Mouse (Mus musculus) MEL (cell line): ENCODE measurements around the gene Sox6. TPM values are rescaled to one million over a fixed set of nuclear protein-coding genes. Genes with fewer than 3 reads are reported as not detected.

Experiments
- DNase-seq: peaks from one replicate; pipeline ENCODE4 v3.0.0; 2011; ENCODE audit warnings: low read depth, low spot score
- H3K27ac ChIP-seq: 2 replicates; pipeline ENCODE4 v1.5.1; 2012; ENCODE audit warnings: low read depth, mild to moderate bottlenecking, control low read depth, low read length, moderate library complexity; ENCODE audit not compliant: control insufficient read depth
- H3K27me3 ChIP-seq, 2 experiments: fragments of 150-350 bp in 1 of 2; sonication (generic) in 1 of 2; 2 replicates each; pipeline ENCODE4 v1.6.1; 2012; ENCODE audit warnings: low read length in 2 of 2, mild to moderate bottlenecking in 2 of 2, improper control_type of control experiment in 1 of 2, moderate library complexity in 1 of 2; ENCODE audit not compliant: insufficient read depth in 2 of 2, control insufficient read depth in 1 of 2
- H3K36me3 ChIP-seq, 2 experiments: 2 replicates each; pipeline ENCODE4 v1.6.1; 2012 to 2014; ENCODE audit warnings: low read length in 2 of 2, improper control_type of control experiment in 1 of 2, inconsistent platforms in 1 of 2, mild to moderate bottlenecking in 1 of 2; ENCODE audit not compliant: insufficient read depth in 2 of 2, control insufficient read depth in 1 of 2
- H3K4me1 ChIP-seq, 2 experiments: fragments of 150-350 bp in 1 of 2; sonication (generic) in 1 of 2; 2 replicates each; pipeline ENCODE4 v1.6.1; 2012; ENCODE audit warnings: low read length in 2 of 2, improper control_type of control experiment in 1 of 2, mild to moderate bottlenecking in 1 of 2; ENCODE audit not compliant: insufficient read depth in 2 of 2, control insufficient read depth in 1 of 2
- H3K4me3 ChIP-seq, 2 experiments: fragments of 150-350 bp in 1 of 2; sonication (generic) in 1 of 2; 2 replicates each; pipeline ENCODE4 v1.5.1; 2012; ENCODE audit warnings: low read depth in 2 of 2, low read length in 2 of 2, mild to moderate bottlenecking in 2 of 2, moderate library complexity in 2 of 2, control low read depth in 1 of 2, improper control_type of control experiment in 1 of 2; ENCODE audit not compliant: control insufficient read depth in 1 of 2, insufficient read depth in 1 of 2
- H3K79me2 ChIP-seq: 2 replicates; pipeline ENCODE4 v1.6.1; 2012; ENCODE audit warnings: mild to moderate bottlenecking, low read length, moderate library complexity; ENCODE audit not compliant: control insufficient read depth, poor library complexity, insufficient read depth
- H3K9ac ChIP-seq: 2 replicates; pipeline ENCODE4 v1.6.1; 2012; ENCODE audit warnings: low read depth, mild to moderate bottlenecking, control low read depth, low read length, moderate library complexity; ENCODE audit not compliant: control insufficient read depth, poor library complexity, severe bottlenecking
- H3K9me3 ChIP-seq: fragments of 150-350 bp; sonication (generic); replicated peaks from 2 replicates; pipeline ENCODE4 v1.6.1; 2012; ENCODE audit warnings: mild to moderate bottlenecking, low read length, improper control_type of control experiment, moderate library complexity; ENCODE audit not compliant: insufficient read depth
- BHLHE40 ChIP-seq: IDR thresholded peaks from 2 replicates; pipeline ENCODE4 v1.6.1; 2012; ENCODE audit warnings: low read depth, mild to moderate bottlenecking, inconsistent platforms, low read length, improper control_type of control experiment, borderline replicate concordance
- CTCF ChIP-seq, 3 experiments: IDR thresholded peaks in 2 of 3; conservative IDR thresholded peaks in 1 of 3; 2 replicates each; pipeline ENCODE4 v1.5.1; 2011 to 2012; ENCODE audit warnings: low read length in 3 of 3, low read depth in 2 of 3, mild to moderate bottlenecking in 2 of 3, improper control_type of control experiment in 1 of 3, inconsistent platforms in 1 of 3, mixed read lengths in 1 of 3, moderate library complexity in 1 of 3; ENCODE audit not compliant: control insufficient read depth in 1 of 3, insufficient read depth in 1 of 3, poor library complexity in 1 of 3, severe bottlenecking in 1 of 3
- E2F4 ChIP-seq: IDR thresholded peaks from 2 replicates; pipeline ENCODE4 v1.6.1; 2011; ENCODE audit warnings: low read depth, low read length, improper control_type of control experiment, borderline replicate concordance
- EP300 ChIP-seq, 2 experiments: IDR thresholded peaks; 2 replicates each; pipeline ENCODE4 v1.6.1; 2011; ENCODE audit warnings: improper control_type of control experiment in 2 of 2, low read length in 2 of 2, low read depth in 1 of 2, mild to moderate bottlenecking in 1 of 2
- ETS1 ChIP-seq: IDR thresholded peaks from 2 replicates; pipeline ENCODE4 v1.6.1; 2012; ENCODE audit warnings: low read depth, mild to moderate bottlenecking, inconsistent platforms, low read length, improper control_type of control experiment, moderate library complexity
- GATA1 ChIP-seq: IDR thresholded peaks from 2 replicates; pipeline ENCODE4 v1.6.1; 2011; ENCODE audit warnings: low read depth, low read length, improper control_type of control experiment
- JUND ChIP-seq: IDR thresholded peaks from 2 replicates; pipeline ENCODE4 v1.6.1; 2011; ENCODE audit warnings: low read depth, mild to moderate bottlenecking, improper control_type of control experiment, low read length
- MAFK ChIP-seq: IDR thresholded peaks from 2 replicates; pipeline ENCODE4 v1.6.1; 2011; ENCODE audit warnings: low read depth, mild to moderate bottlenecking, low read length, improper control_type of control experiment, borderline replicate concordance
- MAX ChIP-seq: IDR thresholded peaks from 2 replicates; pipeline ENCODE4 v1.6.1; 2011; ENCODE audit warnings: low read length, improper control_type of control experiment
- MEF2A ChIP-seq: IDR thresholded peaks from 2 replicates; pipeline ENCODE4 v1.6.1; 2014; ENCODE audit warnings: low read depth, mild to moderate bottlenecking, inconsistent platforms, low read length, improper control_type of control experiment; ENCODE audit not compliant: poor library complexity, insufficient replicate concordance, severe bottlenecking; ENCODE audit errors: extremely low read depth
- POLR2AphosphoS5 ChIP-seq: IDR thresholded peaks from 2 replicates; pipeline ENCODE4 v1.6.1; 2012; ENCODE audit warnings: low read depth, borderline replicate concordance, mild to moderate bottlenecking, inconsistent platforms, low read length, moderate library complexity, mixed read lengths
- RCOR1 ChIP-seq: IDR thresholded peaks from 2 replicates; pipeline ENCODE4 v1.6.1; 2012; ENCODE audit warnings: low read depth, mild to moderate bottlenecking, inconsistent platforms, low read length, improper control_type of control experiment
- SIN3A ChIP-seq: IDR thresholded peaks from 2 replicates; pipeline ENCODE4 v1.6.1; 2012; ENCODE audit warnings: low read length, improper control_type of control experiment, inconsistent platforms
- SMC3 ChIP-seq: IDR thresholded peaks from 2 replicates; pipeline ENCODE4 v1.6.1; 2011; ENCODE audit warnings: low read depth, low read length, improper control_type of control experiment
- TAL1 ChIP-seq: IDR thresholded peaks from 2 replicates; pipeline ENCODE4 v1.6.1; 2012; ENCODE audit warnings: mild to moderate bottlenecking, inconsistent platforms, low read length, moderate library complexity, mixed read lengths
- TBP ChIP-seq: IDR thresholded peaks from 2 replicates; pipeline ENCODE4 v1.8.0; 2011; ENCODE audit warnings: low read depth, low read length, improper control_type of control experiment
- TCF12 ChIP-seq: IDR thresholded peaks from 2 replicates; pipeline ENCODE4 v1.6.1; 2014; ENCODE audit warnings: low read depth, mild to moderate bottlenecking, inconsistent platforms, low read length, improper control_type of control experiment, moderate library complexity
- UBTF ChIP-seq: IDR thresholded peaks from 2 replicates; pipeline ENCODE4 v1.6.1; 2012; ENCODE audit warnings: low read depth, mild to moderate bottlenecking, inconsistent platforms, low read length, improper control_type of control experiment, moderate library complexity, borderline replicate concordance; ENCODE audit not compliant: insufficient read depth
- USF1 ChIP-seq: IDR thresholded peaks from 2 replicates; pipeline ENCODE4 v1.6.1; 2014; ENCODE audit warnings: low read depth, mild to moderate bottlenecking, inconsistent platforms, low read length, improper control_type of control experiment, moderate library complexity
- ZNF384 ChIP-seq: IDR thresholded peaks from 2 replicates; pipeline ENCODE4 v1.6.1; 2012; ENCODE audit warnings: low read depth, mild to moderate bottlenecking, inconsistent platforms, low read length, improper control_type of control experiment
- polyA plus RNA-seq, 2 experiments: library from polyadenylated mRNA; stranded (reverse) in 1 of 2; unstranded in 1 of 2; fragments of >175 nt in 1 of 2; fragments of >200 nt in 1 of 2; gene quantifications; 2 replicates each; pipeline versions ENCODE4 v1.2.1 to v1.2.4; 2012; ENCODE audit warnings: low replicate concordance in 2 of 2, low read depth in 1 of 2; ENCODE audit not compliant: insufficient read length in 2 of 2, insufficient read depth in 1 of 2, missing spikeins in 1 of 2
- total RNA-seq: library from RNA; depleted of rRNA; stranded (reverse); fragments of 300-350 nt; gene quantifications from 2 replicates; pipeline ENCODE4 v1.2.3, GENCODE M21; 2012

The Sox6 gene
- total and polyA plus RNA-seq, 3 experiments: 2.6 to 4.6 TPM; not detected in 1

- H3K9ac ChIP-seq: peak overlapping the region; percentile 69
- TF ChIP-seq USF1 (no peak), E2F4 (no peak), GATA1 (peak; percentile 37; the same call in 1 of the 2 replicates), ETS1 (no peak), MAFK (no peak), BHLHE40 (no peak), TAL1 (peak; percentile 72), SMC3 (no peak), EP300 (IDR thresholded peaks at IDR 0.05; ENCODE audit: low read depth in 1 of 2, low read length in 2 of 2) (peak in 1 of 2 experiments; percentile 66; a peak in 1 of 4 replicates), CTCF (IDR thresholded peaks at IDR 0.05 in 2 of 3, conservative IDR thresholded peaks at IDR 0.05 in 1 of 3; ENCODE audit: control insufficient read depth in 1 of 3, insufficient read depth in 1 of 3, low read depth in 2 of 3, low read length in 3 of 3, poor library complexity in 1 of 3, severe bottlenecking in 1 of 3) (no peak), RCOR1 (peak; percentile 78), TCF12 (peak; percentile 37; the same call in 1 of the 2 replicates), TBP (no peak; the same call in 1 of the 2 replicates), POLR2AphosphoS5 (no peak), UBTF (no peak)
- TF ChIP-seq, all 39 proteins: peak for 5
- Histone ChIP-seq H3K9me3 (no peaks in the 10 kb centered on the region), H3K27ac (peak overlapping the region; percentile 91), H3K4me1 (peaks cover 19 to 30% of the 10 kb centered on the region in 2 experiments), H3K79me2 (peaks cover 1% of the 10 kb centered on the region; the same call in 1 of the 2 replicates), H3K4me3 (peak overlapping the region; percentile 68 to 69), H3K36me3 (peaks cover 0 to 44% of the 10 kb centered on the region in 2 experiments; a peak in 2 of 4 replicates), H3K27me3 (no peaks in the 10 kb centered on the region)
- no peak for DNase-seq
These were observed 488.9 kb downstream of the Sox6 start for GRCm38 (mm10) chr7:115549670-115550069.

- no peak for DNase-seq
- no peaks in the 10 kb centered on the region for H3K27me3 ChIP-seq
- no peak overlapping the region for H3K4me3 ChIP-seq
- H3K36me3 ChIP-seq: peaks cover 0 to 31% of the 10 kb centered on the region in 2 experiments; a peak in 2 of 4 replicates
- peaks cover 1% of the 10 kb centered on the region; the same call in 1 of the 2 replicates for H3K79me2 ChIP-seq
- H3K27ac ChIP-seq: no peak overlapping the region
- no peak overlapping the region for H3K9ac ChIP-seq
- TF ChIP-seq MAX: no peak
- TF ChIP-seq JUND: no peak
- TF ChIP-seq SIN3A: no peak
- TF ChIP-seq MEF2A: peak; percentile 74; the same call in 1 of the 2 replicates
- TF ChIP-seq UBTF: no peak
- TF ChIP-seq EP300 (IDR thresholded peaks at IDR 0.05; ENCODE audit: low read depth in 1 of 2, low read length in 2 of 2): 0 out of 4 replicates have a peak, but pooled peaks have one; percentile 5 to 31
- no peak for TF ChIP-seq ZNF384
- peak; percentile 18; the same call in 1 of the 2 replicates for TF ChIP-seq GATA1
- TF ChIP-seq ETS1: peak; percentile 56
- peaks cover 13 to 26% of the 10 kb centered on the region in 2 experiments for H3K4me1 ChIP-seq
- no peaks in the 10 kb centered on the region for H3K9me3 ChIP-seq
These were observed 492.8 kb downstream of the Sox6 start for GRCm38 (mm10) chr7:115545585-115546374.
